Mouse (Mus musculus) hematopoietic stem cell, adult 5-6 weeks (primary cell): ENCODE data around the gene Stra6. TPM values are rescaled to one million over a fixed set of nuclear protein-coding genes. Genes with fewer than 3 reads are reported as not detected.

Experiments
- ATAC-seq, 2 experiments: fragments of 125-278 bp in 1 of 2; replicated peaks in 1 of 2; 2 replicates each; pipeline ENCODE4 v1.8.0; 2016 to 2017; ENCODE audit warnings: inconsistent platforms in 2 of 2, mild to moderate bottlenecking in 2 of 2, moderate number of reproducible peaks in 2 of 2, low read depth in 1 of 2, moderate TSS enrichment in 1 of 2; ENCODE audit not compliant: low FRiP score in 2 of 2, poor library complexity in 2 of 2, severe bottlenecking in 2 of 2, insufficient read depth in 1 of 2, low TSS enrichment in 1 of 2
- total RNA-seq: library from RNA; stranded (forward); fragments of 172-1452, 232-1000 nt; gene quantifications from 2 replicates; pipeline ENCODE4 v1.2.3, GENCODE M21; 2017

Gene Stra6
- total RNA-seq, 1 experiment from 2014 or later = not detected

- ATAC-seq = no peak
Measured at GRCm38 (mm10) chr9:58084586-58084985, 21.0 kb downstream of the Stra6 start.

- peak; percentile 29 to 34; a peak in 2 of 4 replicates for ATAC-seq
Measured at GRCm38 (mm10) chr9:58085074-58085473, 21.5 kb downstream of the Stra6 start.

GRCm38 (mm10) chr9:58086203-58086602 is 22.6 kb downstream of the Stra6 start:
- ATAC-seq = no peak

- no peak for ATAC-seq
Measured at GRCm38 (mm10) chr9:58086861-58087260, 23.3 kb downstream of the Stra6 start.

- no peak for ATAC-seq
Measured at GRCm38 (mm10) chr9:58087277-58087998, 23.9 kb downstream of the Stra6 start.

- no peak for ATAC-seq
Measured at GRCm38 (mm10) chr9:58091623-58092425, 28.2 kb downstream of the Stra6 start.

GRCm38 (mm10) chr9:58092581-58093269 is 29.1 kb downstream of the Stra6 start:
- no peak for ATAC-seq

GRCm38 (mm10) chr9:58093776-58094175 is 30.2 kb downstream of the Stra6 start:
- ATAC-seq = no peak

- ATAC-seq = no peak
Measured at GRCm38 (mm10) chr9:58095977-58096376, 32.4 kb downstream of the Stra6 start.

- ATAC-seq = no peak
Measured at GRCm38 (mm10) chr9:58096629-58097301, 33.2 kb downstream of the Stra6 start.

GRCm38 (mm10) chr9:58099836-58100565 is 36.4 kb downstream of the Stra6 start:
- no peak for ATAC-seq

- ATAC-seq = no peak
Measured at GRCm38 (mm10) chr9:58102013-58102412, 38.4 kb downstream of the Stra6 start.

GRCm38 (mm10) chr9:58103647-58104046 is 40.1 kb downstream of the Stra6 start:
- no peak for ATAC-seq

- no peak for ATAC-seq
Measured at GRCm38 (mm10) chr9:58105595-58106169, 42.1 kb downstream of the Stra6 start.

- ATAC-seq = no peak
Measured at GRCm38 (mm10) chr9:58107494-58107893, 43.9 kb downstream of the Stra6 start.

GRCm38 (mm10) chr9:58110787-58111186 is 47.2 kb downstream of the Stra6 start:
- no peak for ATAC-seq

- ATAC-seq = no peak
Measured at GRCm38 (mm10) chr9:58111431-58111830, 47.8 kb downstream of the Stra6 start.
